Mouse (Mus musculus): ENCODE measurements around the gene Gpat3.

DNA sequence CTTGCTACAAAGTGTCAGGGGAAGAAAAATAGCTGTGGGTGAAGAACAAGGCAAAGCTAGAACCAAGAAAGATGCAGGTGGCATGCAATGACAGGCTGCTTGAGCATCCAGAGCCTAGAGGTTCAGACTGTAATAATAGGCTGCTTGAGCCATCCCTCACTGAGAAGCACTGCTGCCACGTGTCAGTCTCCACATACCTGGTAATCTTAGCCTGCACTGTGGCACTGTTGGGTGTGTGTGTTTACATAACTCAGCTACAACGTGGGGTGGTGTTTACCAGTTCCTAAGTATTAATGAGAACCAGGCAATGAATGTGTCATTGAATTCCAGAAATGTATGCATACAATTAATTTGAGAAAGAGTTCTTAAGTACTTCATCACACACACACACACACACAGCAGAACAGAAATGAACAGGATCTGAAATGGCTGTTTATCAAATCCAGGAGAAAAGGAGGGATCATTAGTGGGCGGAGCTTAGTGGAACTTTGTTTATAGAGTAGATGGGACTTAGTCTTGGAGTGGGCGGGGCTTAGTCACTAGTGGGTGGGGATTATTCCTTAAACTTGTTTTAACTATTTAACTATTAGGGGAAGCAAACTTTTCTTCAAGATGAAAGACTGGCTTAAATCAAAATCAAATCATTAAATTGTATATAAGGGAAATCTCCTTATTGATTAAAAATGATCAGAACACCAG, 23.8 kb downstream of the Gpat3 start:
- TF ChIP-seq EP300 (optimal IDR thresholded peaks at IDR 0.05): no peak
- TF ChIP-seq CTCF (IDR thresholded peaks at IDR 0.05; ENCODE audit: low read depth): no peak

All from stomach, postnatal 0 days (tissue).